Mouse (Mus musculus) urinary bladder, postnatal 0 days (tissue): Measurements from ENCODE around the gene Oxld1. TPM values are rescaled to one million over a fixed set of nuclear protein-coding genes. Genes with fewer than 3 reads are reported as not detected.

Experiments
- polyA plus RNA-seq: library from polyadenylated mRNA; unstranded; fragments of >200 nt; fragmentation: Nextera tagmentation; extraction: Ambion mirVana; gene quantifications from 2 replicates; pipeline ENCODE4 v1.2.1, GENCODE M21; 2015

The Oxld1 gene
- 17.1 and 17.8 TPM in 2 replicates for polyA plus RNA-seq

DNA sequence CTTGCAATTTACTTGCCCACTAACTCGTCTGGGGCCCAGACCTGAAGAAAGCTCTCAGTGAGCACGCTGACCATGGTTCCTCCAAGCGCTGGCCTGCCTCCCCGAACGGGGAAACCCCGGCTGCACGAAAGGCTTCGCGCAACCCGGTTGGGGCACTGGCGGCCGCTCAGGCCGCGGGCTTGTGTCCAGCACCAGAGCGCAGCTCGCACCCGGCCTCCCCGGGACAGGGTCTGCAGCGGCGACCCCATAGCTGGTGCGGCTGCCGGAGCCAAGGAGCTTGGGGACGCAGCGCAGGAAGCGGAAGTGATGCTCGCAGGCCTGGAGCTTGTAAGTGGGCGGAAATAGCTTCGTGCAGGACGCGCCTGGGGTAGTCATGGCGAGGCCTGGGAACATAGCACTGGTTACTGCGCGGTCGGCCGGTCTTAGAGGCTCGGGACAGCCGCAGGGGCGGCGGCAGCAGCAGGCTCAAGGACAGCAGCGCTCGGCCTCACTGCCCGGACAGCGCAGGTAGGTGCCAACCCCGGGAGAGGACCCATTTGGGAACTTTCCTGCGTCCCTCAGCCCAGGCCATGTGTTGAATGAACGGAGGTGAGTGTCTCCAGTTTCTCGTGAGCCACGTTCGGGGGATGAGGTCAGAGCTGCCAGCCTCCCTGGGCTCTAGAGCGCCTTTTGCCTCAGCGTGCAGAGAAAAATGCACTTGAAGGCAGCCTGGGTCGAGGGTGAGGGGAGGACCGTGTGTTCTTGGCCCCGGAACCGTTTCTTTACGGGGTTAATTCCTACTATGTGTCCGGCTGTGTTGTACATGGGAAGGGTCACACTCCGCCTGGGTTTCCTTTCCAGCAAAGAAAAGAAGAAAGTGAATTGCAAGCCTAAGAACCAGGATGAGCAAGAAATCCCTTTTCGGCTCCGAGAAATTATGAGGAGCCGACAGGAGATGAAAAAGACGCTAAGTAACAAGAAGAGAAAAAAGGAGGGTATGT lies at the start of gene Oxld1, which contains the start of gene Ccdc137:
Gene Oxld1 (minus strand): TSS at position 297 of the 980 bp plus-strand sequence.
Gene Ccdc137 (plus strand): TSS at position 344 of the 980 bp plus-strand sequence.

DNA sequence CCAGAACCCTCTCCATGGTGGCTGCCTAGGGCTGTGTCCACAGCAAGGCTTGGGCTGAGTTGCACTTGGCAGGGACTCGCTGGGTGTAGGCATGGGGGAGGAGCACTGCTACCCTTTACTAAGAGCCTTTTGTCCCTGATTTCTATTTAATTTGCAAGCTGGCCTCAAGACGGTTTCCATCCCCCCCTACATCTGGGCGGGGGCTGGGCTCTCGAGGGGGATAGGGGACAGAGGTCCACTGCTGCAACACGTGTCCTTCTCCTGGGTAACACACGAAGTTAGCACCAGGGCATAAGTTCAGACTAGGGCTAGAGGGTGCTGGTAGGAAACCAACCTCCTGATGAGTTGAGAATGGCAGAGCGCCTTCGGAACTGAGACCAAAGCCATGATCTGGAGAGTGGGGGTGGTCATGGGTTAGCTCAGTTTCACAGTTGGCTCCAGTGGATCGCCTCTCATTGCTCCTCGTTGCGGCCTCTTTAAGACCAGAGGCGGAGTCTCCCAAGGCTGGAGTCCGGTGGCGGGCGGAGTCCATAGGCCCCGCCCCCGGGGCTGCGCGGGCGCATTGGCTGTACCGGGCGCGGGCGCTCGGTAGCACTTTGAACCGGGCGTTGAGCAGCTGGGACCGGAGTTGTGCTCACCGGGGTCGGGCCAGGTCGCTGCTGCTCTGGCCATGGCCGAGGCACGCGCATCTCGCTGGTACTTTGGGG lies 33.6 kb upstream of the Oxld1 start, which contains the start of gene Slc25a10:
Gene Slc25a10 (plus strand): TSS at position 524 of the 707 bp plus-strand sequence.

DNA sequence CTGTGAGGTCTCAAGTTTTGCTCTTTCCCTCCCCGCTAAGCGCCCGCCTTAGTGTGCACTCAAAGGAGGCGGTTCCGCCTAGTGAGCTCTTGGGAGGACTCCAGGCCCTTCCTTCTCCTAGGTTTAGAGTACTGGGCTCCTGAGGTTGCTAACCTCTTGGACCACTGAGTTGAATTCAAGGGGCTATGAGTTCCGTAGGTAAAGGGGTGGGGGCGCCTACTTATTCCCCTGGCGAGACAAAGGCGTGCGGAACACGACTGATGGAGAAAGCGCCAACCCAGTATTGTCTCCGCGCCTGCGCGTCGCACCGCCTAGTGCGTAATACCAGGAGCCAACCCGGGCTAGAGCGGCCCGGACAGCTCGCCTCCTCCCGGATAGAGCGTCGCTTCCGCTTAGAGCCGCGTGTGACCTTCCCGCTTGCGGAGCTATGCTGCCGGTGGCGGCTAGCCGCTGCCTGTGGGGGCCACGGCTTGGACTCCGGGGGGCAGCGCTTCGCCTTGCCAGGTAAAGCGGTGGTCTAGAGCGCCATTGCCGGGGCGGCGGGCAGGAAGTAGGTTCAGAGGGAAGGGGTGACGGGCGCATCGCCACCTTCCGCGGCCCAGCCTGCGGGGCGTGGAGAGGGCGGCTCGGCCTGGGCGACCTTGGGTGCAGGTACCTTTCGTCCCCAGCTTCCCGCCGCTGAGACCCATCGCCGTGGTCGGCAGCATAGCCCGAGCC lies 26.6 kb upstream of the Oxld1 start, which contains the start of gene Mrpl12:
Gene Mrpl12 (plus strand): TSS at position 349 of the 717 bp plus-strand sequence.

DNA sequence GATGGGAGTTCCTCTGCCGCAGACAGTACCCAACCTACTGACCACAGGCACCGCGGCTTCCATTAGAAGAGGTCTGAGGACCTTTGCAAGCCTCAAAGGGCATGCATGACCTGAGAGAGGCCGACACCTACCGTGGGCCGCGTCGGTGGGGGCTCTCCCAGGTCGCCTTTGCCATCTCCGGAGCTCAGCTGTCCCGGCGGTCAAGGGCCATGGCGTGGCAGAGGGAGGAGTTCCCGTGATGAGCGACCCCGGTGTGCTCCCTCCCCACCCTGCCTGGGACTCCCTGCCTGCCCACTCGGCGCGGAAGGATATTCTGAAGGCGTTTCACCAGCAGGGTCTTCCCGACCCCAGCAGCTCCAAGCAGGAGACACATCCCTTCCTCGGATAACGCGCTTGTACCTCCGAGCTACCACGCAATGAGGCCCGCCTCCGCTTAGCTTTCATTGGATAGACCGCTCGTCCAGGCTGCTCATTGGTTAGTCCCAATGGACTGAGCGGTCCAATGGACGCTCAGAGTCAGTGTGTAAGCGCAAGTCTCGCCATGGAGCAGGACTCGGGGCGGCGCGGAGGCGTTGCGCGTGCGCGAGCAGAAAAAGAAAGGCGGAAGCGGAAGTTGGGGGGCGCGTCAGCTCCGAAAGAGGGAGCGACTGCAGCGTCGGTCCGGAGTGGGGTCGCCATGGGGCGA lies 9.3 kb upstream of the Oxld1 start, which contains the start of gene Arl16:
Gene Arl16 (minus strand): TSS at position 557 of the 685 bp plus-strand sequence.

DNA sequence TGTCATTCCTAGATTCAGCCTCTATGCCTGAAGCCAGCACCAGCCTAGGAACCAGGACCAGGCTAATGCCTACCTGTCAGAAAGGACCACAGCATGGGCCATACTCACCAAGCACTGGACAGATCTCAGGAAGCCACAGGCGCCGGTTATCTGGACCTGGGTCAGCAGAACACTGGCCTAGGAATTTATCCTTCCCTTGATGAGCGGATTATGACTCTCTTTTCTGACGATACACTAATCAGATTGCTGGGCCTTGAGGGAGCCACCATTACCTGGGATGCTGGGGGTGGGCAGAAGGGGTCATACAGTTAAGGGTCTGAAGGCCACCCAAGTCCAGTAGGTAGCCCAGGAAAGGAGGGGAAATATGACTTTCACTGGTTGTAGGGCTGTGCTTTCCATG lies 4.6 kb downstream of the Oxld1 start, which contains the start of gene Pde6g:
Gene Pde6g (minus strand): TSS at position 195 of the 400 bp plus-strand sequence.

DNA sequence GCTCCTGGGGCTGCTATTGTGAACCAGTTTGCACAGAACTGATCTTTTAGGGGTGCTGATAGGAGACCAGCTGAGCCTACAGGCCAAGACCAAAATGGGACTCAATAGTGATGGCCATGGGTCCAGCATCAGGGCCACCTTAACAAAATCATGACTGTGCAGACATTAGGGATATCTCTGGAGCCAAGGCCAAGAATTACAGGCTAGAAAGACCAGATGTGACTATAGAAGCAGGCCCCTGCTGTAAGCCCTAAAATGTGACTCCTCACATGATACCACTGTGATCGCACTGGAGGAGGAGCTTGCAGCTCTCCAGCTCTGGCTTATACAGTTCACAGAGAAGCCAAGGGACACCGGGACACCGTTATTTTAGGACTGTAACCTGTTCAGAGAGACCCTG lies 15.5 kb downstream of the Oxld1 start, which contains the start of gene Tspan10:
Gene Tspan10 (plus strand): TSS at position 301 of the 400 bp plus-strand sequence.

DNA sequence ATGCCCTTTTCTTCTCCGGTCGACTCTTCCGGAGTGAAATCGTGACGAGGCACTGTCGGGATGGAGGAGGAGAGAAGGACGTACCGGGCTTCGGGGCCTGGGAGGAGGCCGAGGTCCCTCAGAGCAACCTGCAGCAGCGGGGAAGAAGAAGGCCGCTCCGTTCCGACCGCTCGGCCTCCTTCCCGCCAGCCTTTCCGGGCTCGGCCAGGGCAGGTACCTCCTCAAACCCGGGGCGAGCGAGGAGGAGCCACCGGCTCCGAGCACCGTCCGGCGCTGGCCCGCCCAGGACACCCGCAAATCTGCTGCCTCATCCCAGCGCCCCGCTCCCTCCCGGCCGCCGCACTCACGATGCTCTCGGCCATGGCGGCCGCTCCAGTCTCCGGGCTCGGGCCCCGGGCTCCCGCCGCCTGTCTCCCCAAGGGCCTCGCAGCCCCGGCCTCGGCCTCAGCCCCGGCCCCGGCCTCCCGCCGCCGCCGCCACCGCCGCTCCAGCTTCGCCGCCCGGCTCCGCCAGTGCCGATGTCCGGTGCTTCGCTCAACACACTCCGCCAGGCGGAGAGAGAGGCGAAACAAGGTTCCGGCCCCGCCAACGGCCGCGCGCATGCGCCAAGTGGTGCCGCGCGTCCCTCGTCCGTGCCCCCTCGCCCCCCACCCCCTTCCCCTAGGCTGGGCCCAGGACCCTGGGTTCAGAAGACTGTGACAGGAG lies 20.6 kb downstream of the Oxld1 start, which contains the start of gene Nploc4:
Gene Nploc4 (minus strand): TSS at position 557 of the 705 bp plus-strand sequence.

Other genes starting within 250 kb of the Oxld1 start
- 1.5 and 1.6 TPM in 2 replicates for gene Bahcc1, start 225.1 kb downstream of the Oxld1 start, polyA plus RNA-seq
- gene Actg1, start 109.5 kb downstream of the Oxld1 start, polyA plus RNA-seq: 2,099 and 2,365 TPM in 2 replicates
- 0.40 and 0.50 TPM in 2 replicates for gene Fscn2, start 96.5 kb downstream of the Oxld1 start, polyA plus RNA-seq
- 14.0 and 14.3 TPM in 2 replicates for gene Faap100, start 79.3 kb downstream of the Oxld1 start, polyA plus RNA-seq
- 16.9 and 18.8 TPM in 2 replicates for gene Nploc4, start 20.4 kb downstream of the Oxld1 start, polyA plus RNA-seq
- not detected in 2 replicates for gene Tspan10, start 15.4 kb downstream of the Oxld1 start, polyA plus RNA-seq
- gene Pde6g, start 4.6 kb downstream of the Oxld1 start, polyA plus RNA-seq: not detected in 2 replicates
- gene Ccdc137, start within 50 bp of the Oxld1 start, polyA plus RNA-seq: 13.1 and 15.9 TPM in 2 replicates
- 29.6 and 31.2 TPM in 2 replicates for gene Arl16, start 9.5 kb upstream of the Oxld1 start, polyA plus RNA-seq
- gene Mrpl12, start 26.5 kb upstream of the Oxld1 start, polyA plus RNA-seq: 91.2 and 100 TPM in 2 replicates
- 34.6 and 38.5 TPM in 2 replicates for gene Slc25a10, start 33.8 kb upstream of the Oxld1 start, polyA plus RNA-seq
- 0.93 and 0.97 TPM in 2 replicates for gene Gcgr, start 72.6 kb upstream of the Oxld1 start, polyA plus RNA-seq
- 157 and 172 TPM in 2 replicates for gene Mcrip1, start 91.7 kb upstream of the Oxld1 start, polyA plus RNA-seq
- gene Ppp1r27, start 93.1 kb upstream of the Oxld1 start, polyA plus RNA-seq: not detected in 2 replicates
- 515 and 546 TPM in 2 replicates for gene P4hb, start 115.2 kb upstream of the Oxld1 start, polyA plus RNA-seq
- 458 and 475 TPM in 2 replicates for gene Arhgdia, start 123.6 kb upstream of the Oxld1 start, polyA plus RNA-seq
- 162 and 194 TPM in 2 replicates for gene Alyref, start 140.3 kb upstream of the Oxld1 start, polyA plus RNA-seq
- gene Anapc11, start 140.4 kb upstream of the Oxld1 start, polyA plus RNA-seq: 165 and 166 TPM in 2 replicates
- 0.43 and 1.1 TPM in 2 replicates for gene Npb, start 150.4 kb upstream of the Oxld1 start, polyA plus RNA-seq
- 72.3 and 111 TPM in 2 replicates for gene Pcyt2, start 159.9 kb upstream of the Oxld1 start, polyA plus RNA-seq
- gene Sirt7, start 167.2 kb upstream of the Oxld1 start, polyA plus RNA-seq: 24.9 and 25.5 TPM in 2 replicates
- 19.3 and 22.6 TPM in 2 replicates for gene Mafg, start 175.5 kb upstream of the Oxld1 start, polyA plus RNA-seq
- gene Pycr1, start 185.7 kb upstream of the Oxld1 start, polyA plus RNA-seq: 22.5 and 33.3 TPM in 2 replicates
- 0.28 TPM in 1 of 2 replicates, not detected in the other for gene Myadml2, start 190.1 kb upstream of the Oxld1 start, polyA plus RNA-seq
- 2.6 and 4.4 TPM in 2 replicates for gene Notum, start 203.1 kb upstream of the Oxld1 start, polyA plus RNA-seq
- 72.0 and 79.9 TPM in 2 replicates for gene Aspscr1, start 214.9 kb upstream of the Oxld1 start, polyA plus RNA-seq